Mouse (Mus musculus) layer of hippocampus, adult 2 months (tissue): Measurements from ENCODE around the gene Gm2007. TPM values are rescaled to one million over a fixed set of nuclear protein-coding genes. Genes with fewer than 3 reads are reported as not detected.
"Not testable (repeated sequence)": the region's sequence is repeated elsewhere in the genome, so short reads cannot be mapped to it uniquely, and the experiment has no call there.

Experiments used
- DNase-seq, 2 experiments: peaks; one replicate each; pipeline ENCODE4 v3.0.0; 2022; ENCODE audit warnings: low spot score in 2 of 2
- H3K27ac ChIP-seq: fragments of 200-600 bp; 2 replicates; pipeline ENCODE4 v1.8.1; 2022
- H3K4me3 ChIP-seq: fragments of 200-600 bp; 2 replicates; pipeline ENCODE4 v1.8.1; 2022; ENCODE audit warnings: mild to moderate bottlenecking
- long read RNA-seq, 2 experiments: library from polyadenylated mRNA; stranded (forward); transcript quantifications; one replicate each; pipeline ENCODE4 v2.0.0; 2021; ENCODE audit warnings: borderline mapping rate in 2 of 2
- total RNA-seq, 2 experiments: library from RNA; stranded (reverse); gene quantifications; 2 replicates each; pipeline ENCODE4 v1.2.3; 2021

The Gm2007 gene
- total RNA-seq = not detected
- long read RNA-seq, experiment 1, partial matches to known transcripts = 0 of 2 reads
- long read RNA-seq, experiment 1, other reads (novel, unspliced or antisense) = 2 of 2 reads
- long read RNA-seq, experiment 2, partial matches to known transcripts = 0 of 6 reads
- long read RNA-seq, experiment 2, other reads (novel, unspliced or antisense) = 6 of 6 reads

- H3K4me3 ChIP-seq, H3K27ac ChIP-seq, DNase-seq: not testable (repeated sequence)
These were observed at the start of gene Gm2007 for GRCm38 (mm10) chr2:175741237-175741636. Gene Gm2007 (plus strand): TSS chr2:175741537.

GRCm38 (mm10) chr2:175703546-175703945 is 37.8 kb upstream of the Gm2007 start, which contains the start of gene Zfp969:
Gene Zfp969 (minus strand): TSS chr2:175703646.
- not testable (repeated sequence) for H3K4me3 ChIP-seq, H3K27ac ChIP-seq, DNase-seq

- not testable (repeated sequence) for H3K4me3 ChIP-seq, DNase-seq, H3K27ac ChIP-seq
These were observed 59.7 kb downstream of the Gm2007 start, which contains the start of gene Gm14288 for GRCm38 (mm10) chr2:175800993-175801392. Gene Gm14288 (minus strand): TSS chr2:175801093.

Other genes with a start within 250 kb of the Gm2007 start
- gene Gm11007, start 97.6 kb upstream of the Gm2007 start, total RNA-seq = not detected
- gene Zfp969, start 37.9 kb upstream of the Gm2007 start, total RNA-seq = not detected
- 10 to 100 TPM; 13.4 to 16.8 TPM for gene Gm14288, start 59.6 kb downstream of the Gm2007 start, total RNA-seq
- gene Gm6710, start 127.7 kb downstream of the Gm2007 start, total RNA-seq = 10 to 100 TPM; 43.4 to 47.6 TPM
- gene Zfp966, start 189.6 kb downstream of the Gm2007 start, total RNA-seq = 1 to 10 TPM; 6.8 to 7.6 TPM
- gene Gm2026, start 223.8 kb downstream of the Gm2007 start, total RNA-seq = 10 to 100 TPM; 49.1 to 50.1 TPM